18 mouse cellular contexts compared by ENCODE assay signal in genomic region chr1:89700166-89700565, GRCm38 (mm10).
DNase-seq lines count a peak whose midpoint lies in the region; ATAC-seq and TF ChIP-seq lines count a peak whose summit lies in the region.
"Had no signal": no experiment of that assay in that cellular context is flagged by ENCODE, and none has a peak within 500 bp of the region (broad histone marks: within the 10 kb centered on the region; RNA-seq: fewer than 3 reads in every experiment).

No protein-coding gene starts in this region.

- TF ChIP-seq CTCF in hindbrain, postnatal 0 days (IDR thresholded peaks at IDR 0.05; ENCODE audit: low read depth) = no peak
- no peak for TF ChIP-seq CTCF in stomach, postnatal 0 days (IDR thresholded peaks at IDR 0.05; ENCODE audit: low read depth)

- H3K4me2 ChIP-seq in forebrain, embryonic 16.5 days (ENCODE audit: low read length) = no peak overlapping the region
- H3K4me2 ChIP-seq in forebrain, embryonic 13.5 days = no peak overlapping the region
- H3K4me2 ChIP-seq in hindbrain, postnatal 0 days (ENCODE audit: low read depth, low read length) = no peak overlapping the region
- no peak overlapping the region for H3K4me2 ChIP-seq in stomach, embryonic 16.5 days (ENCODE audit: low read depth, low read length)
- H3K4me2 ChIP-seq in stomach, postnatal 0 days (replicated peaks; ENCODE audit: low read depth) = no peak overlapping the region
- H3K4me2 ChIP-seq: embryonic facial prominence, embryonic 12.5 days had no signal

- DNase-seq in hindbrain, postnatal 0 days (ENCODE audit: low spot score) = peak; percentile 34
- no peak for DNase-seq in hindbrain, embryonic 10.5 days (ENCODE audit: low spot score)
- no peak for DNase-seq in stomach, postnatal 0 days (ENCODE audit: low spot score)
- no peak for DNase-seq in frontal cortex, postnatal 36 days (ENCODE audit: low spot score in 2 of 2)
- DNase-seq: adrenal gland, adult 2 months; adrenal gland, postnatal 10 days; adrenal gland, postnatal 25 days; cerebellum, adult 11-12 months; cerebellum, adult 2 months; cerebellum, adult 9-10 months; cerebellum, postnatal 10 days; cerebellum, postnatal 25 days; forebrain, postnatal 0 days had no signal

- no peak overlapping the region for H3K4me3 ChIP-seq in forebrain, embryonic 16.5 days (replicated peaks; ENCODE audit: low read length)
- H3K4me3 ChIP-seq in forebrain, embryonic 13.5 days = no peak overlapping the region
- no peak overlapping the region for H3K4me3 ChIP-seq in hindbrain, postnatal 0 days (ENCODE audit: low read length)
- no peak overlapping the region for H3K4me3 ChIP-seq in hindbrain, embryonic 10.5 days
- no peak overlapping the region for H3K4me3 ChIP-seq in stomach, embryonic 16.5 days (replicated peaks; ENCODE audit: low read length)
- H3K4me3 ChIP-seq in stomach, postnatal 0 days (ENCODE audit: low read depth, low read length) = no peak overlapping the region
- H3K4me3 ChIP-seq: embryonic facial prominence, embryonic 10.5 days; embryonic facial prominence, embryonic 12.5 days had no signal

- H3K36me3 ChIP-seq in forebrain, embryonic 16.5 days (ENCODE audit: control insufficient read depth, insufficient read depth) = no peaks in the 10 kb centered on the region
- 0 out of 2 replicates have a peak, but pooled peaks cover 5% of the 10 kb centered on the region for H3K36me3 ChIP-seq in forebrain, embryonic 13.5 days (ENCODE audit: poor library complexity, severe bottlenecking)
- H3K36me3 ChIP-seq in hindbrain, postnatal 0 days (ENCODE audit: insufficient read depth, low read length) = peaks cover 10% of the 10 kb centered on the region; the same call in 1 of the 2 replicates
- peaks cover 29% of the 10 kb centered on the region for H3K36me3 ChIP-seq in hindbrain, embryonic 10.5 days
- no peaks in the 10 kb centered on the region for H3K36me3 ChIP-seq in stomach, embryonic 16.5 days (ENCODE audit: control insufficient read depth, insufficient read depth, low read length)
- no peaks in the 10 kb centered on the region for H3K36me3 ChIP-seq in stomach, postnatal 0 days (ENCODE audit: control insufficient read depth, insufficient read depth, low read length)
- H3K36me3 ChIP-seq: embryonic facial prominence, embryonic 12.5 days had no signal

- peaks cover 20% of the 10 kb centered on the region for H3K4me1 ChIP-seq in forebrain, embryonic 16.5 days (replicated peaks; ENCODE audit: control insufficient read depth, insufficient read depth, low read length)
- peaks cover 40% of the 10 kb centered on the region for H3K4me1 ChIP-seq in forebrain, embryonic 13.5 days
- H3K4me1 ChIP-seq in hindbrain, postnatal 0 days (ENCODE audit: insufficient read depth, low read length) = no peaks in the 10 kb centered on the region
- H3K4me1 ChIP-seq in hindbrain, embryonic 10.5 days (replicated peaks) = peaks cover 46% of the 10 kb centered on the region
- no peaks in the 10 kb centered on the region for H3K4me1 ChIP-seq in stomach, embryonic 16.5 days (ENCODE audit: control insufficient read depth, insufficient read depth, low read length)
- H3K4me1 ChIP-seq in stomach, postnatal 0 days (replicated peaks; ENCODE audit: control insufficient read depth, insufficient read depth) = no peaks in the 10 kb centered on the region

- no peaks in the 10 kb centered on the region for H3K9me3 ChIP-seq in forebrain, embryonic 16.5 days (ENCODE audit: control insufficient read depth, low read length)
- no peaks in the 10 kb centered on the region for H3K9me3 ChIP-seq in forebrain, embryonic 13.5 days (replicated peaks)
- no peaks in the 10 kb centered on the region for H3K9me3 ChIP-seq in hindbrain, postnatal 0 days (ENCODE audit: low read length)
- H3K9me3 ChIP-seq in hindbrain, embryonic 10.5 days = no peaks in the 10 kb centered on the region
- H3K9me3 ChIP-seq in stomach, embryonic 16.5 days (replicated peaks; ENCODE audit: control insufficient read depth, low read length) = no peaks in the 10 kb centered on the region
- H3K9me3 ChIP-seq in stomach, postnatal 0 days (ENCODE audit: control insufficient read depth, low read length) = no peaks in the 10 kb centered on the region
- H3K9me3 ChIP-seq: embryonic facial prominence, embryonic 10.5 days; embryonic facial prominence, embryonic 12.5 days had no signal

- 21% methylated on average over 9 of the region's 9 CpGs for WGBS in forebrain, embryonic 16.5 days
- WGBS in forebrain, embryonic 13.5 days = 25% methylated on average over 9 of the region's 9 CpGs
- 33% methylated on average over 9 of the region's 9 CpGs for WGBS in hindbrain, postnatal 0 days
- WGBS in hindbrain, embryonic 10.5 days = 82% methylated on average over 9 of the region's 9 CpGs
- 88% methylated on average over 9 of the region's 9 CpGs for WGBS in stomach, embryonic 16.5 days
- WGBS in stomach, postnatal 0 days = 90% methylated on average over 9 of the region's 9 CpGs

- H3K27me3 ChIP-seq in forebrain, embryonic 16.5 days (replicated peaks; ENCODE audit: control insufficient read depth, insufficient read depth, low read length) = peaks cover 69% of the 10 kb centered on the region
- peaks cover 98% of the 10 kb centered on the region for H3K27me3 ChIP-seq in forebrain, embryonic 13.5 days
- no peaks in the 10 kb centered on the region for H3K27me3 ChIP-seq in hindbrain, postnatal 0 days (ENCODE audit: insufficient read depth, low read length)
- peaks cover 23% of the 10 kb centered on the region for H3K27me3 ChIP-seq in hindbrain, embryonic 10.5 days (ENCODE audit: insufficient read depth, poor library complexity, severe bottlenecking)
- H3K27me3 ChIP-seq in stomach, embryonic 16.5 days (ENCODE audit: control insufficient read depth, insufficient read depth, low read length) = no peaks in the 10 kb centered on the region
- H3K27me3 ChIP-seq in stomach, postnatal 0 days (ENCODE audit: control insufficient read depth, insufficient read depth, low read length) = no peaks in the 10 kb centered on the region
- H3K27me3 ChIP-seq: embryonic facial prominence, embryonic 12.5 days had no signal

- no peak for TF ChIP-seq EP300 in stomach, postnatal 0 days (optimal IDR thresholded peaks at IDR 0.05)

- H3K27ac ChIP-seq in forebrain, embryonic 16.5 days (ENCODE audit: low read length) = no peak overlapping the region
- no peak overlapping the region for H3K27ac ChIP-seq in forebrain, embryonic 13.5 days
- no peak overlapping the region for H3K27ac ChIP-seq in hindbrain, postnatal 0 days
- H3K27ac ChIP-seq in hindbrain, embryonic 10.5 days = no peak overlapping the region
- peak overlapping the region; percentile 69; the same call in 1 of the 2 replicates for H3K27ac ChIP-seq in stomach, embryonic 16.5 days (ENCODE audit: low read length)
- H3K27ac ChIP-seq in stomach, postnatal 0 days (replicated peaks) = no peak overlapping the region
- H3K27ac ChIP-seq: embryonic facial prominence, embryonic 10.5 days; embryonic facial prominence, embryonic 12.5 days had no signal

- no peak overlapping the region for H3K9ac ChIP-seq in forebrain, embryonic 16.5 days (replicated peaks; ENCODE audit: low read depth, low read length)
- no peak overlapping the region for H3K9ac ChIP-seq in forebrain, embryonic 13.5 days
- H3K9ac ChIP-seq in hindbrain, postnatal 0 days (replicated peaks; ENCODE audit: low read length) = no peak overlapping the region
- no peak overlapping the region for H3K9ac ChIP-seq in stomach, embryonic 16.5 days (ENCODE audit: low read length)
- H3K9ac ChIP-seq in stomach, postnatal 0 days (ENCODE audit: low read length) = no peak overlapping the region
- H3K9ac ChIP-seq: embryonic facial prominence, embryonic 12.5 days; forebrain, postnatal 0 days had no signal

- peak; percentile 57 for ATAC-seq in forebrain, embryonic 16.5 days
- no peak for ATAC-seq in forebrain, embryonic 13.5 days
- ATAC-seq in hindbrain, postnatal 0 days = no peak
- no peak for ATAC-seq in stomach, embryonic 16.5 days (ENCODE audit: insufficient read depth, low FRiP score)
- ATAC-seq in stomach, postnatal 0 days (ENCODE audit: low FRiP score, low TSS enrichment) = no peak
- ATAC-seq: forebrain, postnatal 0 days had no signal
